Mouse (Mus musculus): ENCODE data around the gene Flrt2.

Gene Flrt2

GRCm38 (mm10) chr12:95737571-95737970 lies 45.5 kb downstream of the Flrt2 start:
- no peak for DNase-seq (ENCODE audit: low read depth)

GRCm38 (mm10) chr12:95738031-95738430 lies 46.0 kb downstream of the Flrt2 start:
- no peak for DNase-seq (ENCODE audit: low read depth)

DNA sequence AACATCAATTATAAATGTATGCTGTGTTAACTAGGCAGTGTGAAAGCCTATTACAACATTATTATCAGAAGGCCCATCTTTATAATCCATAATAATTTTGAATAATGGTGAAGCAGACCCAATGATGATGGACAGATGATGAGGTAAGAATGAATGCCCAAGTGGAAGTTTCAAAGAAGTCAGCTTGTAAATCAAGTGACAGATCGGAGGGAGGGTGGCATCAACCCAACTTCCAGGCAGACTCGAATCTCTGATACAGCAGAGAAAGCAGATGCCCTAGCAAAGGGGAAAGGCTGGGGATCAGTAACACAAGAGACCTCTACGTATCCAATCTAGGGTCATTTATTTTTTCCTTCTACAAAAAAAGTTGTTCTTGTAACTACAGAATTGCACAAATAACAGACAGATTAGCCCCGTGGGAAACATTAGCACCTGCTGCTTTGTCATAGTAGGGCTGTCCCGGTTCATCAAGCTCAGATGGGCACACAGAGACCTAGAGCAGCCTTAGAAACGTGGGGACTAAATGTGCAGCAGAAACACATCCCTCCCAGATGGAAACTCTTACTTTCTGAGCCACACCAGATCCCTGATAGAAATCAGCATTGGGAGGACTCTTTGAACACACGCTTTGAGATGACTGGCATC lies 46.6 kb downstream of the Flrt2 start:
- DNase-seq (ENCODE audit: low read depth): no peak

DNA sequence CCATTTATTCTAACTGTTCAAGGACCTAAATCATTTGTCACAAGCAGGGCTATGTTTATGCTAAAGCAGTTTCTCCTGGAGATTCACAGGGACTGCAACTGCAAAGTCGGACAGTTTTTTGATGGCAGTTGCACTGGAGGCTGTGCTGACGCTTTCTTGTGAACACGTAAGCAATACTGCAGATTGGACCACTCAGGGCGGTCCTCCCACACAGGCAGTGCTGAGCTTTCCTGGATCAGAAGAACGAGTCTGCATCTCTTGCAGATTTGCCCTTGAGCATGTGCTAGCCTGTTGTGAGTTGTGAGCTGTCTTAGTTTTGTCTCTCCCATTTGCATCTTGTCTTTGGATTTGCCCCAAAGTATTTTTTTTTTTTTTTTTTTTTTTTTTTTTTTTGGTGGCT lies 47.7 kb downstream of the Flrt2 start:
- DNase-seq (ENCODE audit: low read depth): no peak

DNA sequence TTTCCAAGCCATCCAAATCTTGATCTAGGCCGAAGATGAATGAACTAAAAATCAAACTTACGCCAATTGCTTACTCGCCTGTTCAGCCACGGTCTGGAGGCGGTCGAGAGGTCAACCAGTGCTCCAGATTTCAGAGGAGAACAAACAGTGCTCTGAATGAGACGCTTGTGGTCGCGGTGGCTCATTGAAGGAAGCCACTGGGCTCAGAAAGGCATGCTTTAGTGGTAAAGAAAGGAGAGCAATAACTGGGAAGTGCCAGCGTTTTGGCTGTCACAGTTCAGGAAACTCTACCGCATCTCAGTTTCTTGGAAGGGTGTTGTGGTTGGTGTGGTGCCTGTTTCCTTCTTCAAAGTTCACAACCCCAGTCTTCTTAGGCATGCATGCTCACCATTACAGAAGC lies 49.3 kb downstream of the Flrt2 start:
- no peak for DNase-seq (ENCODE audit: low read depth)

DNA sequence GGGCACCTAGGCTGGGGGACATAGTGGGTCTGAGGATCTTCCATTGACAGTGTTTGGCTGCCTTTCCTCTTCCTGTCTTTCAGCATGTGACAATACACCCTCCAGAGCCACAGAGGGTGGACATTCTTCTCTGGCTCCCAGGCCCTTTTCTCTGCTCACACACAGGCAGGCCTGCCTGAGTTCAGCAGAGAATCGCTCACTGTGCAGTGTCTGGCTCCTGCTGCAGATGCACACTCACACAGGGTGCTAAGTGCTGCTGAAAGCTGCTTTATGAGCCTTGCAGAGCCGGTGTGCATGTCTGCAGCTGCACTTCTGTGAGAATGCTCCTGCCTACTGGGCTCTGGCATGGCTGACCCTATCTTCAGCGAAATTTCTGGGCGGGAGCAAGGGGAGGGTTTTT lies 52.3 kb downstream of the Flrt2 start:
- no peak for DNase-seq (ENCODE audit: low read depth)

- no peak for DNase-seq (ENCODE audit: low read depth)
Measured at GRCm38 (mm10) chr12:95746856-95747579, 55.0 kb downstream of the Flrt2 start.

GRCm38 (mm10) chr12:95748760-95749159 lies 56.7 kb downstream of the Flrt2 start:
- DNase-seq (ENCODE audit: low read depth): no peak

DNA sequence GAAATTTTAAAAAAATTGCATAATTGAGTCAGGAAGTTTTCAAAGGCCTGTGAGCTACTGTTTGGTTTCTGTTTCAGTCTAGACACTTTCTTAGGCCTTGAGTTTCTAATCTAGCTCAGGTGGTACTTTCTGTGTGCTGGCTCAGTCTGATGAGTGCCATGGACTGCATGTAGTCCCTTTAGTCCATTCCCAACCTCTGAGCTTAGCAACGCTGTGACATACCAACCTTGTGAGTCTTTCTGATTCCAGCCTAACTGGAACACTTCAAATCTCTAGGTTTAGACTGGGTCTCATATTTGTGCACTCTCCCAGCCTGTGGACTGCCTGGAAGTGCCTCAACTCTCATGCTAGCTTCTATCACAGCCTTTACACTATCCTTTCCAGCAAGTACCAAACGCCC lies 57.2 kb downstream of the Flrt2 start:
- DNase-seq (ENCODE audit: low read depth): no peak

GRCm38 (mm10) chr12:95759212-95759746 lies 67.3 kb downstream of the Flrt2 start:
- no peak for DNase-seq (ENCODE audit: low read depth)

- DNase-seq (ENCODE audit: low read depth): no peak
Measured at GRCm38 (mm10) chr12:95765255-95765654, 73.2 kb downstream of the Flrt2 start.

- DNase-seq (ENCODE audit: low read depth): no peak
Measured at GRCm38 (mm10) chr12:95769041-95769440, 77.0 kb downstream of the Flrt2 start.

GRCm38 (mm10) chr12:95770251-95770650 lies 78.2 kb downstream of the Flrt2 start:
- DNase-seq (ENCODE audit: low read depth): no peak

- DNase-seq (ENCODE audit: low read depth): no peak
Measured at GRCm38 (mm10) chr12:95790146-95790545, 98.1 kb downstream of the Flrt2 start.

DNA sequence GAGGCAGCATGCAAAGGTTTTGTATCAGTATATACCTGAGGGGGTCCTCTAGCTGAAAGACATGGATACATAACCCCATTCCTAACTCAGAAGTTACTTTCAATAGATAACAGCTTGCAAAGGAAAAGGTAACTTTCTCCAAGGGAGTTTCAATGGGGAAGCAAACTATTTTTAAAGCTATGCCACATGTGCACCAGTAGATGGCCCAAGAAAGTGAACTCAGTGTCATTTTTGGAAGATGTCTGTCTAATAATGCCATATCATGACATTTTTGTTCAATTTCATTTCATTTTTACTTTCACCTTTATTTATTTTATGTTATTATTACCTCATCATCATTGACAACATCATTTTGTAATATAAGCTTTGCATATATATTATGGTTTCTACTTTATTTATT lies 124.6 kb downstream of the Flrt2 start:
- no peak for DNase-seq (ENCODE audit: low read depth)
